Mouse (Mus musculus) limb, embryonic 12.5 days (tissue): ENCODE results near the gene Lmntd1. TPM values are rescaled to one million over a fixed set of nuclear protein-coding genes. Genes with fewer than 3 reads are reported as not detected.
A peak's percentile ranks its signal among the peaks of the same experiment; 100 is the strongest.

Experiments used
- ATAC-seq: fragments of 200-750 bp; cut with Nextera tagmentation; 2 replicates; pipeline ENCODE4 v1.8.0; 2017; ENCODE audit warnings: low read depth, moderate TSS enrichment; ENCODE audit not compliant: insufficient number of reproducible peaks, insufficient read depth, low FRiP score, low TSS enrichment
- H3K27ac ChIP-seq: fragments of 300-500 bp; sonication (generic); 2 replicates; pipeline ENCODE4 v1.5.1; 2016; ENCODE audit warnings: mild to moderate bottlenecking, moderate library complexity
- H3K27me3 ChIP-seq: fragments of 300-500 bp; sonication (generic); 2 replicates; pipeline ENCODE4 v1.6.1; 2016; ENCODE audit warnings: mild to moderate bottlenecking, moderate library complexity
- H3K36me3 ChIP-seq: fragments of 300-500 bp; sonication (generic); 2 replicates; pipeline ENCODE4 v1.6.1; 2016; ENCODE audit warnings: mild to moderate bottlenecking, moderate library complexity
- H3K4me1 ChIP-seq: fragments of 300-500 bp; sonication (generic); replicated peaks from 2 replicates; pipeline ENCODE4 v1.6.1; 2016
- H3K4me2 ChIP-seq: fragments of 300-500 bp; sonication (generic); 2 replicates; pipeline ENCODE4 v1.6.1; 2016; ENCODE audit warnings: mild to moderate bottlenecking, moderate library complexity
- H3K4me3 ChIP-seq: fragments of 300-500 bp; sonication (generic); replicated peaks from 2 replicates; pipeline ENCODE4 v1.5.1; 2016; ENCODE audit warnings: mild to moderate bottlenecking
- H3K9ac ChIP-seq: fragments of 300-500 bp; sonication (generic); replicated peaks from 2 replicates; pipeline ENCODE4 v1.6.1; 2016; ENCODE audit warnings: mild to moderate bottlenecking, moderate library complexity
- H3K9me3 ChIP-seq: fragments of 300-500 bp; sonication (generic); 2 replicates; pipeline ENCODE4 v1.6.1; 2016; ENCODE audit warnings: mild to moderate bottlenecking, moderate library complexity
- WGBS: fragments of 180-500 bp; shearing (Covaris S2); methylation state at CpG from one replicate; pipeline ENCODE4 v1.1.7; 2016; 5-methylcytosine and 5-hydroxymethylcytosine counted together
- polyA plus RNA-seq: library from polyadenylated mRNA; unstranded; fragments of >200 nt; fragmentation: Nextera tagmentation; extraction: Ambion mirVana; gene quantifications from 2 replicates; pipeline ENCODE4 v1.2.1, GENCODE M21; 2016

Lmntd1 gene
- polyA plus RNA-seq, 1 experiment from 2014 or later, result 0.18 TPM

DNA sequence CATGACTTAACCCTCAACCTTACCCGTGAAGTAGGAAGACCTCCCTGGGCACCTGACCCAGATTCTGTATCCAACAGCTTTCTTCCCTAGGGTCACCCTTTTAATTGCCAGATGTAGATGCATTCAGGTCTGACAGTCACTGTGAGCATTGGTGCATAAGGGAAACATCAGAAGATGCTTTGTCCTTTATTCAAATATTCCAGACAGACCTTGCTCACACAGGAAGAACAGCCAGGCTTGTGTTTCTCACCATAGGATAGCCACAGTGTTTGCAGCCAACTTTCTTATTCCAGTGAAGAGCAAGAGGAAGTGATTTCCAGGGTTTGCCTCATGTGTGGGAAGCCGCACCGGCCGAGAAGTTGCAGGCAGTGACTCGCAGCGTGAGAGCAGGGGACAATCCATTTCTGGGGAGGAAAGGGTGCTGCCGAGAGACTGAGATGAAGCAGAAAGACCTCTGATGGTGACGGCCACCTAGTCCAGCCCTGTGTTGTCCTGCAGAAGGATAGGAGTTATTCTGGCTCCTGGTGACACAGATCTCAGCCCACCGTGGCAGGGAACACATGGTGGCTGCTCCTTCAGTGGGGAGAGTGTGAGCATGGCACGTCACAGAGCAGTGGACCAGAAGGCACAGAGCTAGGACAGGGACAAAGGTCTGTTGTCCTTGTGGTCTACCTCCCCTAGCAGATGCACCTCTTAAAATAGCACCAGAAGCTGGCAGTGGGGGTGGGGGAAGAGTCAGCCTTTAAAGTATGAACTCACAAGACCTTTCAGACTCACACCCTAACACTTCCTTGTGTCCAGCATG lies 32.6 kb downstream of the Lmntd1 start:
- H3K27ac ChIP-seq, result no peak overlapping the region
- 76% methylated on average over 10 of the region's 10 CpGs for WGBS
- no peak overlapping the region for H3K4me2 ChIP-seq
- H3K4me3 ChIP-seq, result no peak overlapping the region
- H3K9ac ChIP-seq, result no peak overlapping the region
- peaks cover 13% of the 10 kb centered on the region for H3K4me1 ChIP-seq
- no peak for ATAC-seq
- H3K27me3 ChIP-seq, result no peaks in the 10 kb centered on the region
- H3K36me3 ChIP-seq, result no peaks in the 10 kb centered on the region
- H3K9me3 ChIP-seq, result no peaks in the 10 kb centered on the region

- no peaks in the 10 kb centered on the region for H3K9me3 ChIP-seq
- no peak overlapping the region for H3K9ac ChIP-seq
- no peak overlapping the region for H3K4me2 ChIP-seq
- no peak overlapping the region for H3K4me3 ChIP-seq
- ATAC-seq, result no peak
- WGBS, result 83% methylated on average over 3 of the region's 3 CpGs
- peaks cover 13% of the 10 kb centered on the region for H3K4me1 ChIP-seq
- no peak overlapping the region for H3K27ac ChIP-seq
- H3K36me3 ChIP-seq, result no peaks in the 10 kb centered on the region
- no peaks in the 10 kb centered on the region for H3K27me3 ChIP-seq
Observed at GRCm38 (mm10) chr6:145579761-145580160, 34.4 kb downstream of the Lmntd1 start.

GRCm38 (mm10) chr6:145578457-145579185 lies 35.5 kb downstream of the Lmntd1 start:
- ATAC-seq, result no peak
- WGBS, result 36% methylated on average over 10 of the region's 10 CpGs
- Histone ChIP-seq H3K27ac (0 out of 2 replicates have a peak overlapping the region, but pooled peaks have one; percentile 8), H3K27me3 (no peaks in the 10 kb centered on the region), H3K4me1 (peaks cover 13% of the 10 kb centered on the region), H3K9me3 (no peaks in the 10 kb centered on the region), H3K4me3 (no peak overlapping the region), H3K9ac (no peak overlapping the region), H3K36me3 (no peaks in the 10 kb centered on the region), H3K4me2 (no peak overlapping the region)

- Histone ChIP-seq H3K4me2 (no peak overlapping the region), H3K27me3 (no peaks in the 10 kb centered on the region), H3K4me1 (peaks cover 13% of the 10 kb centered on the region), H3K9ac (no peak overlapping the region), H3K27ac (no peak overlapping the region), H3K9me3 (no peaks in the 10 kb centered on the region), H3K4me3 (no peak overlapping the region), H3K36me3 (no peaks in the 10 kb centered on the region)
- no peak for ATAC-seq
- 97% methylated on average over 4 of the region's 4 CpGs for WGBS
Observed at GRCm38 (mm10) chr6:145576762-145577161, 37.4 kb downstream of the Lmntd1 start.

GRCm38 (mm10) chr6:145573250-145574013 lies 40.7 kb downstream of the Lmntd1 start:
- no peak overlapping the region for H3K4me3 ChIP-seq
- no peaks in the 10 kb centered on the region for H3K27me3 ChIP-seq
- no peaks in the 10 kb centered on the region for H3K36me3 ChIP-seq
- no peaks in the 10 kb centered on the region for H3K9me3 ChIP-seq
- no peak overlapping the region for H3K27ac ChIP-seq
- no peak for ATAC-seq
- 84% methylated on average over 6 of the region's 6 CpGs for whole genome bisulfite sequencing
- peaks cover 13% of the 10 kb centered on the region for H3K4me1 ChIP-seq
- no peak overlapping the region for H3K4me2 ChIP-seq
- H3K9ac ChIP-seq, result no peak overlapping the region

GRCm38 (mm10) chr6:145568701-145569100 lies 45.4 kb downstream of the Lmntd1 start:
- H3K27me3 ChIP-seq, result no peaks in the 10 kb centered on the region
- H3K27ac ChIP-seq, result no peak overlapping the region
- H3K9ac ChIP-seq, result no peak overlapping the region
- no peak overlapping the region for H3K4me3 ChIP-seq
- no peak overlapping the region for H3K4me2 ChIP-seq
- no peaks in the 10 kb centered on the region for H3K9me3 ChIP-seq
- H3K4me1 ChIP-seq, result peaks cover 24% of the 10 kb centered on the region
- H3K36me3 ChIP-seq, result no peaks in the 10 kb centered on the region
- no peak for ATAC-seq
- WGBS, result 87% methylated on average over 3 of the region's 3 CpGs

- peaks cover 24% of the 10 kb centered on the region for H3K4me1 ChIP-seq
- no peaks in the 10 kb centered on the region for H3K9me3 ChIP-seq
- WGBS, result 91% methylated on average over 3 of the region's 3 CpGs
- no peak overlapping the region for H3K27ac ChIP-seq
- no peak overlapping the region for H3K4me3 ChIP-seq
- no peaks in the 10 kb centered on the region for H3K27me3 ChIP-seq
- ATAC-seq, result no peak
- no peak overlapping the region for H3K4me2 ChIP-seq
- H3K9ac ChIP-seq, result no peak overlapping the region
- no peaks in the 10 kb centered on the region for H3K36me3 ChIP-seq
Observed at GRCm38 (mm10) chr6:145567832-145568231, 46.3 kb downstream of the Lmntd1 start.

DNA sequence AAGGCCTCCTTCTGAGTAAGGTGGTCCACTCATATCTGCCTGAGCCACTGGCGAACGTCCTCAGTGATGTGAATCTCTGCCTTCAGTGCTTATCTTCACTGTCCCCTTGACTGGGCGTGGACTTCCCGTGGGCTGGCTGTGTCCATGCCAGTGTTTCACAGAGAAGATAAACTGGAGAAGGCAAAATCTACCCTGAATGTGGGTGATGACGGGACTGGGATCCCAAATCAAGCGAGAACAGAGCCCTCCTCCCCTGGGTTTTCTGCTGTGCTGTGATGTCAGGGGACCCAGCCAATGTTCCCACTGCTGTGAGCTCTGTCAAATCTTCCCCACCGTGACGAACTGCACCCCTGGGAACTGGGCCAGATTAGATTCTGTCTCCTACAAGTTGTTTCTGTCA lies 46.8 kb downstream of the Lmntd1 start:
- Histone ChIP-seq H3K4me1 (peaks cover 24% of the 10 kb centered on the region), H3K4me3 (no peak overlapping the region), H3K9ac (no peak overlapping the region), H3K27me3 (no peaks in the 10 kb centered on the region), H3K9me3 (no peaks in the 10 kb centered on the region), H3K4me2 (no peak overlapping the region), H3K36me3 (no peaks in the 10 kb centered on the region), H3K27ac (no peak overlapping the region)
- ATAC-seq, result no peak
- 89% methylated on average over 8 of the region's 8 CpGs for WGBS

DNA sequence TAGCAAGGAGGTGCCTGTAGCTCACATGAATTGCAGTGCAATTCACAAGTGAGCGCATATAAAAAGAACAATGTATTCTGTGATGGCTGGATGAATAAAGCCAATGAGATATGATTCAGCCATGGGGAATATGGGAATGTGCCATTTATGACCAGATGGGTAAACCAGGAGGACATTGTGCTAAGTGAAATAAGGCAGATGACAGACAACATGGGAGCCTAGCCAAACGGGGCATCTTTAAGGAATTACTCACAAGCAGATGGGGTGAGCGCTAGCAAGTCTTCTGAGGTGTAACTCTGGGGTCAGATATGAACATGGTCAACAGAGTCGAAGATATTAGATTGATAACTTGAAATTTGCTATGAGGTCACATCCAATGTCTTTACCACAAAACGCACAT lies 48.5 kb downstream of the Lmntd1 start:
- H3K9ac ChIP-seq, result no peak overlapping the region
- 93% methylated on average over 5 of the region's 5 CpGs for WGBS
- no peak overlapping the region for H3K4me3 ChIP-seq
- no peak for ATAC-seq
- peaks cover 24% of the 10 kb centered on the region for H3K4me1 ChIP-seq
- no peaks in the 10 kb centered on the region for H3K36me3 ChIP-seq
- H3K4me2 ChIP-seq, result no peak overlapping the region
- H3K27me3 ChIP-seq, result no peaks in the 10 kb centered on the region
- no peaks in the 10 kb centered on the region for H3K9me3 ChIP-seq
- no peak overlapping the region for H3K27ac ChIP-seq

GRCm38 (mm10) chr6:145564671-145565070 lies 49.4 kb downstream of the Lmntd1 start:
- no peak overlapping the region for H3K9ac ChIP-seq
- no peaks in the 10 kb centered on the region for H3K27me3 ChIP-seq
- H3K4me1 ChIP-seq, result peaks cover 24% of the 10 kb centered on the region
- H3K9me3 ChIP-seq, result no peaks in the 10 kb centered on the region
- peak; percentile 12; the same call in 1 of the 2 replicates for ATAC-seq
- no peaks in the 10 kb centered on the region for H3K36me3 ChIP-seq
- peak overlapping the region; percentile 62; the same call in 1 of the 2 replicates for H3K27ac ChIP-seq
- H3K4me2 ChIP-seq, result no peak overlapping the region
- 13% methylated on average over 4 of the region's 4 CpGs for WGBS
- no peak overlapping the region for H3K4me3 ChIP-seq
